Mouse (Mus musculus) E14TG2a.4 (cell line): ENCODE measurements at regions not wholly inside any gene's neighbourhood (a gene's known extent, or its start where the extent isn't known, plus 50 kb on each side); places are given as distances from the start of the nearest gene placed in this dataset.

Source experiments
- H3K27me3 ChIP-seq: 2 replicates; pipeline ENCODE4 v1.6.1; 2014; ENCODE audit warnings: low read length, control low read depth; ENCODE audit not compliant: insufficient read depth
- H3K36me3 ChIP-seq: 2 replicates; pipeline ENCODE4 v1.6.1; 2014; ENCODE audit warnings: low read length, control low read depth; ENCODE audit not compliant: insufficient read depth
- H3K4me1 ChIP-seq: replicated peaks from 2 replicates; pipeline ENCODE4 v1.6.1; 2014; ENCODE audit warnings: low read depth, low read length, control low read depth
- H3K4me3 ChIP-seq: replicated peaks from 2 replicates; pipeline ENCODE4 v1.5.1; 2014; ENCODE audit warnings: mild to moderate bottlenecking, low read length
- H3K9me3 ChIP-seq: 2 replicates; pipeline ENCODE4 v1.6.1; 2014; ENCODE audit warnings: low read length, control low read depth
- CTCF ChIP-seq: conservative IDR thresholded peaks from 2 replicates; pipeline ENCODE4 v1.5.1; 2014; ENCODE audit warnings: low read length
- NANOG ChIP-seq: IDR thresholded peaks from 2 replicates; pipeline ENCODE4 v1.6.1; 2014; ENCODE audit warnings: borderline replicate concordance, low read length, mixed read lengths
- POU5F1 ChIP-seq: IDR thresholded peaks from 2 replicates; pipeline ENCODE4 v1.6.1; 2014; ENCODE audit warnings: low read length, borderline replicate concordance

GRCm38 (mm10) chr1:94868872-94869271 is 444.6 kb upstream of the Fam174a start:
- H3K36me3 ChIP-seq = no peaks in the 10 kb centered on the region
- TF ChIP-seq CTCF (no peak), POU5F1 (no peak), NANOG (no peak)
- H3K4me3 ChIP-seq = no peak overlapping the region
- H3K4me1 ChIP-seq = no peaks in the 10 kb centered on the region
- no peaks in the 10 kb centered on the region for H3K27me3 ChIP-seq
- H3K9me3 ChIP-seq = no peaks in the 10 kb centered on the region

GRCm38 (mm10) chr1:94880553-94880952 is 432.9 kb upstream of the Fam174a start:
- Histone ChIP-seq H3K4me1 (no peaks in the 10 kb centered on the region), H3K4me3 (no peak overlapping the region), H3K27me3 (no peaks in the 10 kb centered on the region), H3K9me3 (no peaks in the 10 kb centered on the region), H3K36me3 (no peaks in the 10 kb centered on the region)
- TF ChIP-seq POU5F1 = no peak
- TF ChIP-seq NANOG = no peak
- TF ChIP-seq CTCF = no peak

GRCm38 (mm10) chr1:94904982-94905507 is 408.4 kb upstream of the Fam174a start:
- Histone ChIP-seq H3K27me3 (no peaks in the 10 kb centered on the region), H3K36me3 (no peaks in the 10 kb centered on the region), H3K9me3 (no peaks in the 10 kb centered on the region), H3K4me1 (no peaks in the 10 kb centered on the region), H3K4me3 (no peak overlapping the region)
- no peak for TF ChIP-seq POU5F1
- no peak for TF ChIP-seq NANOG

GRCm38 (mm10) chr1:94910839-94911238 is 402.6 kb upstream of the Fam174a start:
- Histone ChIP-seq H3K4me3 (no peak overlapping the region), H3K4me1 (no peaks in the 10 kb centered on the region), H3K9me3 (no peaks in the 10 kb centered on the region), H3K36me3 (no peaks in the 10 kb centered on the region), H3K27me3 (no peaks in the 10 kb centered on the region)
- TF ChIP-seq NANOG (no peak), POU5F1 (no peak), CTCF (no peak)
